Mouse (Mus musculus) thymus, adult 2 months (tissue): ENCODE measurements around the gene Ick. TPM values are rescaled to one million over a fixed set of nuclear protein-coding genes. Genes with fewer than 3 reads are reported as not detected.
"Not testable (repeated sequence)": the region's sequence is repeated elsewhere in the genome, so short reads cannot be mapped to it uniquely, and the experiment has no call there.

Experiments
- DNase-seq: peaks from one replicate; pipeline ENCODE4 v3.0.0; 2021
- H3K27ac ChIP-seq: fragments of 200-500 bp; 2 replicates; pipeline ENCODE4 v1.5.1; 2012; ENCODE audit warnings: low read length, control low read depth; ENCODE audit not compliant: control insufficient read depth, insufficient read depth
- H3K27me3 ChIP-seq: fragments of 200-500 bp; 2 replicates; pipeline ENCODE4 v1.6.1; 2012; ENCODE audit warnings: mild to moderate bottlenecking, low read length, moderate library complexity, mixed read lengths; ENCODE audit not compliant: control insufficient read depth, insufficient read depth
- H3K36me3 ChIP-seq: fragments of 200-500 bp; 2 replicates; pipeline ENCODE4 v1.6.1; 2012; ENCODE audit warnings: mild to moderate bottlenecking, low read length, moderate library complexity; ENCODE audit not compliant: control insufficient read depth, insufficient read depth
- H3K4me1 ChIP-seq: fragments of 200-500 bp; replicated peaks from 2 replicates; pipeline ENCODE4 v1.6.1; 2012; ENCODE audit warnings: low read length; ENCODE audit not compliant: control insufficient read depth, insufficient read depth
- H3K4me3 ChIP-seq: fragments of 200-500 bp; 2 replicates; pipeline ENCODE4 v1.5.1; 2012; ENCODE audit warnings: mild to moderate bottlenecking, low read length, control low read depth, moderate library complexity; ENCODE audit not compliant: control insufficient read depth, insufficient read depth
- CTCF ChIP-seq: fragments of 200-500 bp; IDR thresholded peaks from 2 replicates; pipeline ENCODE4 v1.5.1; 2012; ENCODE audit warnings: mild to moderate bottlenecking, control low read depth, low read length, moderate library complexity, borderline replicate concordance; ENCODE audit not compliant: control insufficient read depth, poor library complexity, insufficient read depth; ENCODE audit errors: extremely low read depth
- POLR2A ChIP-seq: fragments of 200-500 bp; IDR thresholded peaks from 2 replicates; pipeline ENCODE4 v1.6.1; 2012; ENCODE audit warnings: mild to moderate bottlenecking, low read length, control low read depth, moderate library complexity; ENCODE audit not compliant: control insufficient read depth, poor library complexity, insufficient read depth; ENCODE audit errors: extremely low read depth
- WGBS: fragments of 180-500 bp; shearing (Covaris S2); methylation state at CpG from one replicate; pipeline ENCODE4 v1.1.7; 2018; 5-methylcytosine and 5-hydroxymethylcytosine counted together
- polyA plus RNA-seq: library from polyadenylated mRNA; depleted of rRNA; stranded (reverse); fragments of >200 nt; gene quantifications from 2 replicates; pipeline ENCODE4 v1.2.3, GENCODE M21; 2012

Gene Ick
- polyA plus RNA-seq, 1 experiment, result 14.5 TPM

- H3K36me3 ChIP-seq, result peaks cover 4% of the 10 kb centered on the region; the same call in 1 of the 2 replicates
- no peak overlapping the region for H3K27ac ChIP-seq
- WGBS, result 98% methylated on average over 7 of the region's 7 CpGs
- no peak overlapping the region for H3K4me3 ChIP-seq
- no peak for DNase-seq
- TF ChIP-seq POLR2A (no peak), CTCF (no peak)
- no peaks in the 10 kb centered on the region for H3K4me1 ChIP-seq
- no peaks in the 10 kb centered on the region for H3K27me3 ChIP-seq
Observed at GRCm38 (mm10) chr9:78135658-78136057, 26.7 kb downstream of the Ick start.

- H3K36me3 ChIP-seq, result peaks cover 14% of the 10 kb centered on the region; the same call in 1 of the 2 replicates
- H3K27me3 ChIP-seq, result no peaks in the 10 kb centered on the region
- no peak for DNase-seq
- TF ChIP-seq CTCF (no peak), POLR2A (no peak)
- no peak overlapping the region for H3K27ac ChIP-seq
- 69% methylated on average over 9 of the region's 9 CpGs for WGBS
- H3K4me3 ChIP-seq, result no peak overlapping the region
- no peaks in the 10 kb centered on the region for H3K4me1 ChIP-seq
Observed at GRCm38 (mm10) chr9:78138044-78138676, 29.2 kb downstream of the Ick start.

DNA sequence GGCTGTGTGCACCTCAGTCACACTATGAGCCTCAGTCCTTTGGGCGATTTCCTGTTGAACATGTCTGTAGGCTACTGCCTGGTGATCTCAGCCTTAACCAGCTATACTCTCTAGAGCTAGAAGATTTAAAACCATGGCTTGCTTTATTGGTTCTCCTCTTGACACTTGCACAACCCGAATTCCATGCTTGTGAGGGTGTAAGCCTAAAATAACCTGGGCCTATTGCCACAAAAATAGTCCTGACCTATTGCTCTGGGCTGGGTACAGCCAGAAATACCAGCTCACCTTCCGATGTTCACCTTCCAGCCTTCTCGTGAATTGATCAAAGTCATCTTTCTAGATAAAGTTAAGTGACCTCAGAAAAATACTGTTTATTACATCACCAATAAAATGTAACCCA lies 30.5 kb downstream of the Ick start:
- TF ChIP-seq POLR2A (no peak), CTCF (no peak)
- Histone ChIP-seq H3K4me1 (no peaks in the 10 kb centered on the region), H3K4me3 (no peak overlapping the region), H3K27me3 (no peaks in the 10 kb centered on the region), H3K36me3 (peaks cover 12% of the 10 kb centered on the region; the same call in 1 of the 2 replicates), H3K27ac (no peak overlapping the region)
- DNase-seq, result no peak
- 93% methylated on average over 4 of the region's 4 CpGs for WGBS

DNA sequence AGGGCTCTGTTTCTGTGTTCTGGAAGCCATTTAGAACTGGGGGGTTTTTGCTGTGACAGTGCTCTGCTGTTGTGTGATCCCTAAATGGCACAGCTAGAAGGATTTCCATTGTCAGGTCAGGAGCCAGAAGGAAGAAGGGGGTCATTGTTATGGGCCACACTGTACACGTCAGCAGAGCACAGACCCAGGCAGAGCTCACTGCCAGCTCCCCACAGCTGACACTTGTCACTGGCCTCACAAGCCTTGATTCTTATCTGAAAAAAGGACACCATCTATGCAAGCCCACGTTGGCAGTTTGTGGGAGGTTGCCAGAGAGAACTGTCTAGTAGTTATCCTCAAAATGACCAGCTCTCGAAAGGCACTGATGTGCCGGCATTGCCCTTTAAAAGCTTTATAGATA lies 37.1 kb downstream of the Ick start:
- H3K27ac ChIP-seq, result no peak overlapping the region
- WGBS, result 89% methylated on average over 4 of the region's 4 CpGs
- TF ChIP-seq CTCF, result no peak
- TF ChIP-seq POLR2A, result no peak
- no peak for DNase-seq
- no peak overlapping the region for H3K4me3 ChIP-seq
- no peaks in the 10 kb centered on the region for H3K27me3 ChIP-seq
- H3K4me1 ChIP-seq, result no peaks in the 10 kb centered on the region
- H3K36me3 ChIP-seq, result peaks cover 11% of the 10 kb centered on the region; the same call in 1 of the 2 replicates

DNA sequence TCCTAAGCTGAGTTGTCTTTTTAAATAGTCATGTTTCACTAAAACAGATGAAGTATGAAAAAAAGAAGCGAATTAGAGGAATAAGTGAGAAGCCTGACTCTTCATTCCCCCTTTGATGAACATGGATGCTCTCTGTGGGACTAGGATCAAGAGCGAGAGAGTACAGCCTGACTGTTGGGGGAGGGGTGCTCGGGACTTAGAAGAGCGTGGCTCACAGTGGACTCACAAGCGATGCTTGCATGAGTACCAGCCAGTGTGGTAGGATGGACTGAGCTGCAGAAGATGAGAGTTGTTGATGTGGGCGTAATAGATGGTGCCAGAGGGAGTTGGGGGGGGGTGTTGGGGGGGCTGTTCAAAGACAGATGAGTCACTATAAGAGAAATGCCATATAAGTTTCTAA lies 37.6 kb downstream of the Ick start:
- Histone ChIP-seq H3K27ac (no peak overlapping the region), H3K4me1 (no peaks in the 10 kb centered on the region), H3K27me3 (no peaks in the 10 kb centered on the region), H3K36me3 (peaks cover 6% of the 10 kb centered on the region; the same call in 1 of the 2 replicates), H3K4me3 (no peak overlapping the region)
- DNase-seq, result no peak
- 96% methylated on average over 6 of the region's 6 CpGs for WGBS
- no peak for TF ChIP-seq CTCF
- no peak for TF ChIP-seq POLR2A

DNA sequence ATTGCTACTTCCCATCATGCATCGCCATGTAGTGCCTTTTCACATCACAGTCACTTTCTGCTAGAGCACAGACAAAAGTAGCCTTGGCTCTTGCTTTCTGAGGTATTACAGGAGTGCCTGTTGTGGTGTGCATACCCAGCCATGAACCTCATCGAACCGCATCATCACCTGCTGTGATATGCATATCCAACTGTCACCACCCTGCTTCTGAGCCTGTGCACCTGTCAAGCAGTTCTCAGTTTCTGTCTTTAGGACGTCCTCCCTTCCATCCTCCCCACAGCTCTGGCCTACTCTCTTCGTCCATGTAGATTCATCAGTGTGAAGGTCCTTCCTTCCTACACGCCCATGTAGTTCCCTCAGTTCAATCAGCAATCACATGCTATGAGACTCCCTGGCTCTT lies 39.2 kb downstream of the Ick start:
- TF ChIP-seq POLR2A, result no peak
- no peak for TF ChIP-seq CTCF
- H3K4me3 ChIP-seq, result no peak overlapping the region
- no peaks in the 10 kb centered on the region; the same call in 1 of the 2 replicates for H3K36me3 ChIP-seq
- no peaks in the 10 kb centered on the region for H3K4me1 ChIP-seq
- no peak for DNase-seq
- no peaks in the 10 kb centered on the region for H3K27me3 ChIP-seq
- WGBS, result 98% methylated on average over 6 of the region's 6 CpGs
- no peak overlapping the region for H3K27ac ChIP-seq

DNA sequence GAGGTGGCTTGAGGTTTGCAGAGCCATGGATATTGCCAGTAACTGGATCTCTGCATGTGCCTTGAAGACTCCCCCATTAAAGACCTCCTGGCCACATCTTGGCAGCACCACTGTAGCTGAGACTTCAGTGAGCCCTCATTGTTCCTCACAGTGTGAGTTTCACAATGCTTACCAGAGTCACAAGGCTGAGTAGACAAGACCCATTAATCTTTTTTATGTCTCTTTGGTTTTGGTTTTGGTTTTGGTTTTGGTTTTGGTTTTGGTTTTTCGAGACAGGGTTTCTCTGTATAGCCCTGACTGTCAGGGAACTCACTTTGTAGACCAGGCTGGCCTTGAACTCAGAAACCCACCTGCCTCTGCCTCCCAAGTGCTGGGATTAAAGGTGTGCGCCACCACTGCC lies 40.8 kb downstream of the Ick start:
- not testable (repeated sequence) for H3K4me1 ChIP-seq, H3K4me3 ChIP-seq, H3K36me3 ChIP-seq, H3K27me3 ChIP-seq, DNase-seq, H3K27ac ChIP-seq
- WGBS, result 54% methylated on average over 2 of the region's 2 CpGs
